Mouse (Mus musculus) lung, embryonic 16.5 days (tissue): ENCODE results near the gene Phldb2. TPM values are rescaled to one million over a fixed set of nuclear protein-coding genes. Genes with fewer than 3 reads are reported as not detected.

Experiments used
- ATAC-seq: fragments of 200-750 bp; cut with Nextera tagmentation; 2 replicates; pipeline ENCODE4 v1.8.0; 2017; ENCODE audit warnings: low read depth, mild to moderate bottlenecking, moderate library complexity
- H3K27ac ChIP-seq: fragments of 300-500 bp; sonication (generic); 2 replicates; pipeline ENCODE4 v1.5.1; 2014; ENCODE audit warnings: mild to moderate bottlenecking, control low read depth, low read length
- H3K27me3 ChIP-seq: fragments of 300-500 bp; sonication (generic); 2 replicates; pipeline ENCODE4 v1.6.1; 2014; ENCODE audit warnings: low read depth, low read length, mixed read lengths; ENCODE audit not compliant: control insufficient read depth, insufficient read depth
- H3K36me3 ChIP-seq: fragments of 300-500 bp; sonication (generic); 2 replicates; pipeline ENCODE4 v1.6.1; 2014; ENCODE audit warnings: low read length; ENCODE audit not compliant: control insufficient read depth, insufficient read depth
- H3K4me1 ChIP-seq: fragments of 300-500 bp; sonication (generic); replicated peaks from 2 replicates; pipeline ENCODE4 v1.6.1; 2014; ENCODE audit warnings: low read length, mixed read lengths; ENCODE audit not compliant: control insufficient read depth, insufficient read depth
- H3K4me2 ChIP-seq: fragments of 300-500 bp; sonication (generic); 2 replicates; pipeline ENCODE4 v1.6.1; 2014; ENCODE audit warnings: low read depth, low read length, control low read depth
- H3K4me3 ChIP-seq: fragments of 300-500 bp; sonication (generic); 2 replicates; pipeline ENCODE4 v1.5.1; 2014; ENCODE audit warnings: mild to moderate bottlenecking, low read length, control low read depth
- H3K9ac ChIP-seq: fragments of 300-500 bp; sonication (generic); 2 replicates; pipeline ENCODE4 v1.6.1; 2014; ENCODE audit warnings: low read length, control low read depth
- H3K9me3 ChIP-seq: fragments of 300-500 bp; sonication (generic); 2 replicates; pipeline ENCODE4 v1.6.1; 2016; ENCODE audit warnings: low read length; ENCODE audit not compliant: control insufficient read depth
- WGBS: fragments of 180-500 bp; shearing (Covaris S2); extraction: QIAGEN DNeasy Blood & Tissue Kit; methylation state at CpG from one replicate; pipeline ENCODE4 v1.1.7; 2014; 5-methylcytosine and 5-hydroxymethylcytosine counted together
- polyA plus RNA-seq: library from polyadenylated mRNA; unstranded; fragments of >200 nt; fragmentation: Nextera tagmentation; extraction: Ambion mirVana; gene quantifications from 2 replicates; pipeline ENCODE4 v1.2.1, GENCODE M21; 2015

Gene Phldb2
- polyA plus RNA-seq, 1 experiment from 2014 or later = 59.4 TPM

DNA sequence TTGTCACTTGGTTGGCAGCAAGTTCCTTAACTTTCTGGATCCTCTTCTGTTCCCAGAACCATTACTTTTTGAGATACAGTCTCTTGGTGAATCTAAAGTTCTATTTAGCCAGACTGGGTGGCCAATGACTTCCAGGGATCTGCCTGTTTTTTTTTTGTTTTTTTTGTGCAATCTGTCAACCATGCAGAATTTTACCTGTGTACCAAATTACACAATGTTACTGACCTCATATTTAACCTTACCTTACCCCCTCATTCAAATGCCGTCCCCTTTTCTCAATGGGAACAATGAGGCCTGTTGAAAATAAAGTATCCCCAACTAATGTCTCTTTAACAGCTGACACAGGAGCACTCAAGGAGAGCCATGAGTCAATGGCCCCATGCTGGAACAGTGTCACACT, 22.9 kb upstream of the Phldb2 start:
- Histone ChIP-seq H3K4me3 (no peak overlapping the region), H3K9me3 (no peaks in the 10 kb centered on the region), H3K27me3 (no peaks in the 10 kb centered on the region), H3K4me1 (no peaks in the 10 kb centered on the region), H3K27ac (no peak overlapping the region), H3K4me2 (no peak overlapping the region), H3K9ac (no peak overlapping the region), H3K36me3 (no peaks in the 10 kb centered on the region)
- 87% methylated on average over 1 of the region's 1 CpGs for WGBS
- ATAC-seq = no peak

DNA sequence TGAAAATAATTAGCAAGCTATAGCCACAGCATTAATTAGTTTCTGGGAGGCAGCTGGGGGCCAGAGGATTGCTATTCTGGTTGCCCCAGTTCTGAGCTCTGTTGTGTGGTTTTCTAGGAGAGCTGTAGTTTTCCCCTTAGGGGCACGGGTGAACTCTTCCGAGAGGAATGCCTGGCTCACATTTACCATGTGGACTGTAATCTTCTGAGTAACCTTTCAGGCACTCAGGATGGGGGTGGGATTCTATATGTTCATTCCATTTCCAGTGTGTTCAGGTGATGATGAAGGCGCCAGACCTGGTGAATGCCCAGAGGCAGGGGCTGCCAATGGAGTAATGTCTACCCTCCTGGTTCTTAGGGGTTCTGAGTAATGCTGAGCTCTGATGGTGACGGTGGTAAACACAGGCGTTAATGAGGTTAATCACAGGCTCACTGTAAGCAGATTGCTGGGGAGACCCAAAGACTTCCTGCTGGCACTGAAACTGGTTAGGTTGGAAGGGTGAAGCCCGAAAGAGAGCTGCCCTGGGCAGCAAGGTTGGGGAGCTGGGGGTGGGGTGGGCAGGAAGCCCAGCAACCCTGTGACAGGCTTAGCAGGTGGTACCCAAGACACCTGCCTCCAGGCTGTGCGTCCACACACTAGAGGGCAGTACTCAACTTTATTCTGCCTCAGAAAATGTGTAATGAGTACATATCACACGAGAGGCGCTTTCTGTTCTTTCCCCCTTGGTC, 20.7 kb upstream of the Phldb2 start:
- H3K4me3 ChIP-seq = no peak overlapping the region
- WGBS = 52% methylated on average over 9 of the region's 9 CpGs

DNA sequence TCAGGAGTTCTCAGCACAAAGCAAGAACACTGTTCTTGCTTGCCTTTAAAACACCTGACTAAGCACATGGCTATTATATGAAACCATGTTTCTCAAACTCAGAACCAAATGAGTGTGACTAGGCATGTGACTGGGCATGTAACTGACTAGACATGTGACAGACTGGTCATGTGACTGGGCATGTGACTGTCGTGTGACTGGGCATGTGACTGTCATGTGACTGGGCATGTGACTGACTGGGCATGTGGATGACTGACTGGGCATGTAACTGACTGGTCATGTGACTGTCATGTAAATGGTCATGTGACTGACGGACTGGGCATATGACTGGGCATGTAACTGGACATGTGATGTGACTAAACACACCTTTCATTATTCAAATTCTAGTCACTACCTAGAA, 16.8 kb upstream of the Phldb2 start:
- Histone ChIP-seq H3K27me3 (no peaks in the 10 kb centered on the region), H3K9me3 (no peaks in the 10 kb centered on the region), H3K9ac (no peak overlapping the region), H3K36me3 (no peaks in the 10 kb centered on the region), H3K4me2 (no peak overlapping the region), H3K4me3 (no peak overlapping the region), H3K27ac (no peak overlapping the region), H3K4me1 (peaks cover 7% of the 10 kb centered on the region)
- WGBS = 88% methylated on average over 2 of the region's 2 CpGs
- ATAC-seq = no peak

More for the DNA sequence above, 20.7 kb upstream of the Phldb2 start:
- Histone ChIP-seq H3K27ac (no peak overlapping the region), H3K27me3 (no peaks in the 10 kb centered on the region), H3K4me2 (no peak overlapping the region), H3K9ac (no peak overlapping the region), H3K9me3 (no peaks in the 10 kb centered on the region), H3K36me3 (no peaks in the 10 kb centered on the region), H3K4me1 (no peaks in the 10 kb centered on the region)
- no peak for ATAC-seq

DNA sequence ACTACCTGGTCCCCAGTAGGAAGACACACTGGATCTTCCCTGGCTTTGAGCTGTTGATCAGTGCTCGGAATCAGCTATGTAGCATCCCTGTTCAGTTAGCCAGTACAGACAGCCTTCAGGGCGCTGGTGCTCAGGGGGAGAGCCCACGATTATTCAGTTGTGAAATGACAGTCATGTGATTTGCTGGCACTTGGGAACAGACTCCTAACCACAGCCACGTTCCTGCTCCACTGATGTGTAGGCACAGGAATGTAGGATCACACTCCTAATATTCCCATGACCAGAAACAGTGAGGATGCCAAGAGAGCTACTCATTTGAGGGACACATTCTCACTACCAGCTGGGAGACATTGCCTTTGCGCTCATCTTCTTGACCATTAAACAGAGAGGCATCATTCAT, 15.3 kb upstream of the Phldb2 start:
- Histone ChIP-seq H3K9me3 (no peaks in the 10 kb centered on the region), H3K27me3 (no peaks in the 10 kb centered on the region), H3K27ac (no peak overlapping the region), H3K4me2 (no peak overlapping the region), H3K9ac (no peak overlapping the region), H3K36me3 (no peaks in the 10 kb centered on the region), H3K4me1 (peaks cover 7% of the 10 kb centered on the region), H3K4me3 (no peak overlapping the region)
- ATAC-seq = no peak
- WGBS = 62% methylated on average over 5 of the region's 5 CpGs

DNA sequence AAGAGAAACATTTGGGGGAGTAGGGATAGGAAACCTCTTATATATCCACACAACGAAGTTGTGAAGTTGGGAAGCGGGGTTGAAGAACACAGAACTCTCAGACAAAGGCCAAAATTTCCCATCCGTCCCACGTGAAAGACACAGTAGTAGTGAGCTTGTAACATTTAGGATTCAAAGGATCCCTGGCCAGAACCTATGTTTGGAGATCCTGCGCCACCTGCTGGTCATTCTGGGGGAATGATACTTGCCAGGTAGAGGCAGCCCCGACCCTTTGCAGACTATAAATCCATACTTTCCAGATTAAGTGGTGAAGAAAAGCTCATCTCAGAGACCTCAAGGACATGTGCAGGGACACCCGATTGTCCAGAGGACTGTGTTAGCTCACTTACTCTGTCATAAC, 14.1 kb upstream of the Phldb2 start:
- no peak overlapping the region for H3K4me3 ChIP-seq
- WGBS = 9% methylated on average over 7 of the region's 7 CpGs
- no peaks in the 10 kb centered on the region for H3K27me3 ChIP-seq
- H3K27ac ChIP-seq = no peak overlapping the region
- ATAC-seq = peak; percentile 85
- no peak overlapping the region for H3K9ac ChIP-seq
- H3K36me3 ChIP-seq = no peaks in the 10 kb centered on the region
- no peak overlapping the region for H3K4me2 ChIP-seq
- H3K4me1 ChIP-seq = peaks cover 9% of the 10 kb centered on the region
- no peaks in the 10 kb centered on the region for H3K9me3 ChIP-seq

DNA sequence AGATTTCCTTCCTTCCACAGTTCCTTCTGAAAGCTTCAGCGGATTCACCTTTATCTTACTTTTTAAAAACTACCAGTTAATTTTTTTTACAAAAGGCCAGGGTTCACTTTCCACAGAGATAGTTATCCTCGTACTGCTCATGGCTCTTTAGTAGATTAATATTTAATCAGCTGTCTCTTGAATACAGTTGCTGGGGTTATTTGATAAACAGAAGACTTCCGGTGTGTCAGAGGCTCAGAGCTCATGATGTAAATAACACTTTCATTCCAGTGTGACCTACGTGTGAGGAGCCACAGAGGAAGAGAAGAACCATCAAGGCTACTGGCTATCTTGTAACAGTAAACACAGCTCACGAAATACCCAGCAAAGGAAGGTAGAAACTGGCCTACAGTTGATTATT, 13.2 kb upstream of the Phldb2 start:
- peak overlapping the region; percentile 48 for H3K27ac ChIP-seq
- H3K27me3 ChIP-seq = no peaks in the 10 kb centered on the region
- no peak overlapping the region for H3K9ac ChIP-seq
- 27% methylated on average over 5 of the region's 5 CpGs for WGBS
- no peaks in the 10 kb centered on the region for H3K9me3 ChIP-seq
- no peak for ATAC-seq
- no peak overlapping the region for H3K4me3 ChIP-seq
- H3K4me2 ChIP-seq = no peak overlapping the region
- H3K4me1 ChIP-seq = peaks cover 9% of the 10 kb centered on the region
- H3K36me3 ChIP-seq = no peaks in the 10 kb centered on the region

DNA sequence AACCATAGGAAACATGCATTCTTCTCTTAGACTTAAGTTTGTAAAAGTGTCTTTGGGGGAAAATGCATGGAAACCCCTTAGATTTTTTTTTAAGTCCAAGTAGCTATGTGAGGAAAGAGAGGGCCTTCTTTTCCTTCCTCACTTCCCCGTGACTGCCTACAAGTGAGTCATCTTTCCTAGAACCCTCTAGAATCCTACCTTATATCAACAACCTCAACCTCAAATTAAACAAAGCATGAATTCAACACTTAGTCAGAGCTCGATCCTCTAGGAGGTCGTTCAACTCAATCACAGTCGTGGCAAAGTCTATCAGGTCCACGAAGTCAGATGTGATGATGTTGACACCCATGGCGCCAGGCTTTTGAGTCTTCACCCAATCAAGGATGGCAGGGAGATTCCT, 11.4 kb upstream of the Phldb2 start:
- no peak overlapping the region for H3K9ac ChIP-seq
- H3K9me3 ChIP-seq = no peaks in the 10 kb centered on the region
- H3K4me2 ChIP-seq = no peak overlapping the region
- ATAC-seq = no peak
- H3K4me1 ChIP-seq = peaks cover 9% of the 10 kb centered on the region
- no peak overlapping the region for H3K4me3 ChIP-seq
- WGBS = 52% methylated on average over 6 of the region's 6 CpGs
- H3K27me3 ChIP-seq = no peaks in the 10 kb centered on the region
- no peaks in the 10 kb centered on the region for H3K36me3 ChIP-seq
- no peak overlapping the region for H3K27ac ChIP-seq

DNA sequence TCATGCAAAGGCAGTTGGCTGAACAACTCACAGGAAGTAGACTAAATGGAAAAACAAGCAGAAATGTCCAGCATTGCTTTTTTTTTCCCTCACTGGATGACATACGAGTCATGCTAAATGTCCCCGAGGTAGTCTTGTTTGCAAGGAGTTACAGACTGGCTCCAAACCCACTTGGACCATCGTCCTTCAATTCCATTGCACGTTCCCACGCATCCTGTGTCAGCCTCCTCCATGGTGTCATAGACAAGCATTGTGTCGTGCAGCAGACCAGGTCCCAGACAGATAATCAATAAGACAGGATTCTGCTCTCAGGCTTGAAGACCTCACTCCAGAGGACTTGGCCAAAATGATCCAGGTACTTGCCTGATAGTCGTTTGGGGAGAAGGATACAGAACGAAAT, 10.4 kb upstream of the Phldb2 start:
- ATAC-seq = no peak
- H3K27ac ChIP-seq = no peak overlapping the region
- H3K9ac ChIP-seq = no peak overlapping the region
- H3K4me2 ChIP-seq = no peak overlapping the region
- H3K27me3 ChIP-seq = no peaks in the 10 kb centered on the region
- H3K4me1 ChIP-seq = peaks cover 9% of the 10 kb centered on the region
- no peaks in the 10 kb centered on the region for H3K9me3 ChIP-seq
- no peak overlapping the region for H3K4me3 ChIP-seq
- H3K36me3 ChIP-seq = no peaks in the 10 kb centered on the region
- 76% methylated on average over 8 of the region's 8 CpGs for whole genome bisulfite sequencing

DNA sequence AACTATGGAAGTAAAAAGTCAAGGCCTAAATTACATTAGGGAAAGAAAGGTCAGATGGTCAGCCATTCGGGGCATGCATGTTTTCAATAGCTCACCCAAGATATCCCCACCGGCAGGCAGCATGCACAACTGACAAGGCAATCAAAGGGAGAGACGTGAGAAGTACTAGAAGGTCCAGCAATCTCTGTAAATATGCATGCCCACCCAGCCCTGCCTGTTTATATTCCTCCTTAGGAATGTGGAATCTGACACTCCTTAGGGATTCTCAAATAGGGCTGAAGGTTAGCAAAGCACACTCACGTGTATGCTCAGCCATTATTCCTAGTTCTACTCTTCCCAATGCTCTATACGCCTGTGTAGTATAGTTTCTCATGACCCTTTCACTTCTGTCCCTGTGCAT, 9.7 kb upstream of the Phldb2 start:
- peak; percentile 29; the same call in 1 of the 2 replicates for ATAC-seq
- H3K9ac ChIP-seq = no peak overlapping the region
- no peaks in the 10 kb centered on the region for H3K36me3 ChIP-seq
- H3K4me1 ChIP-seq = peaks cover 9% of the 10 kb centered on the region
- H3K4me3 ChIP-seq = no peak overlapping the region
- no peaks in the 10 kb centered on the region for H3K9me3 ChIP-seq
- H3K4me2 ChIP-seq = no peak overlapping the region
- WGBS = 33% methylated on average over 5 of the region's 5 CpGs
- no peak overlapping the region for H3K27ac ChIP-seq
- H3K27me3 ChIP-seq = no peaks in the 10 kb centered on the region

DNA sequence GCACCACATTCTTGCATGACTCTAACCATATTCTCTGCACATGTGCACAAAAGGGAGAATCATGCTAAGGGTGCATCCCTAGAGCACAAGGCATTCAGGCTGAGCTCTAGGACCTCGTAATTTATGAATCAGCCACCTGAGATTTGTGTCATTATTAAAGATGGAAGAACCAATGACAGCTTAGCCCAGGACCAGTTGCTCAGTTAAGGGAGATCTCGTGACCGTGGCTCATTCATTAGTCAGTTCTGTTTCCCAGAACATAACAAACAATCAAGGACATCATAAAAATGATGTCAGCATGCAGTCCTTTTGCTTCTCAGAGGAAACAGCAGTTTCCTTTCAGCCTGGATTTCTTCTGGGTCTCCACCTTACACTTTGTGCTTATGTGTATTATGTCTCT, 7.6 kb upstream of the Phldb2 start:
- H3K27me3 ChIP-seq = no peaks in the 10 kb centered on the region
- no peak overlapping the region for H3K9ac ChIP-seq
- 76% methylated on average over 3 of the region's 3 CpGs for WGBS
- H3K36me3 ChIP-seq = no peaks in the 10 kb centered on the region
- no peak overlapping the region for H3K4me2 ChIP-seq
- H3K9me3 ChIP-seq = no peaks in the 10 kb centered on the region
- H3K4me3 ChIP-seq = no peak overlapping the region
- peaks cover 2% of the 10 kb centered on the region; the same call in 1 of the 2 replicates for H3K4me1 ChIP-seq
- ATAC-seq = no peak
- H3K27ac ChIP-seq = no peak overlapping the region
